Mouse (Mus musculus) intestine, postnatal 0 days (tissue): ENCODE results near the gene Hbb-bs. TPM values are rescaled to one million over a fixed set of nuclear protein-coding genes. Genes with fewer than 3 reads are reported as not detected.

ENCODE experiments used
- polyA plus RNA-seq: library from polyadenylated mRNA; unstranded; fragments of >200 nt; fragmentation: Nextera tagmentation; extraction: Ambion mirVana; gene quantifications from 2 replicates; pipeline ENCODE4 v1.2.1, GENCODE M21; 2015

Gene Hbb-bs
- polyA plus RNA-seq, 1 experiment from 2014 or later: 726 TPM

Other genes with a start within 250 kb of the Hbb-bs start
- not detected in 2 replicates for gene Olfr618, start 238.0 kb downstream of the Hbb-bs start, polyA plus RNA-seq
- not detected in 2 replicates for gene Olfr619, start 227.5 kb downstream of the Hbb-bs start, polyA plus RNA-seq
- gene Olfr620, start 215.6 kb downstream of the Hbb-bs start, polyA plus RNA-seq: not detected in 2 replicates
- gene Olfr622, start 185.4 kb downstream of the Hbb-bs start, polyA plus RNA-seq: not detected in 2 replicates
- gene Olfr623, start 164.4 kb downstream of the Hbb-bs start, polyA plus RNA-seq: not detected in 2 replicates
- gene Olfr624, start 156.9 kb downstream of the Hbb-bs start, polyA plus RNA-seq: 0.09 TPM in 2 replicates
- not detected in 2 replicates for gene Olfr625-ps1, start 145.4 kb downstream of the Hbb-bs start, polyA plus RNA-seq
- not detected in 2 replicates for gene Olfr243, start 113.4 kb downstream of the Hbb-bs start, polyA plus RNA-seq
- gene Olfr628, start 97.7 kb downstream of the Hbb-bs start, polyA plus RNA-seq: not detected in 2 replicates
- not detected in 2 replicates for gene Olfr629, start 83.2 kb downstream of the Hbb-bs start, polyA plus RNA-seq
- gene Olfr630, start 70.8 kb downstream of the Hbb-bs start, polyA plus RNA-seq: not detected in 2 replicates
- gene Olfr69, start 56.5 kb downstream of the Hbb-bs start, polyA plus RNA-seq: not detected in 2 replicates
- not detected in 2 replicates for gene Olfr68, start 48.4 kb downstream of the Hbb-bs start, polyA plus RNA-seq
- not detected in 2 replicates for gene Olfr67, start 36.3 kb downstream of the Hbb-bs start, polyA plus RNA-seq
- 164 and 228 TPM in 2 replicates for gene Hbb-bt, start 14.1 kb downstream of the Hbb-bs start, polyA plus RNA-seq
- gene Hbb-bh2, start 12.4 kb upstream of the Hbb-bs start, polyA plus RNA-seq: not detected in 2 replicates
- gene Hbb-bh1, start 15.1 kb upstream of the Hbb-bs start, polyA plus RNA-seq: not detected in 2 replicates
- gene Hbb-y, start 25.1 kb upstream of the Hbb-bs start, polyA plus RNA-seq: 0.52 TPM in 1 of 2 replicates, not detected in the other
- gene Olfr66, start 58.2 kb upstream of the Hbb-bs start, polyA plus RNA-seq: not detected in 2 replicates
- gene Olfr64, start 66.4 kb upstream of the Hbb-bs start, polyA plus RNA-seq: not detected in 2 replicates
- not detected in 2 replicates for gene Olfr65, start 75.4 kb upstream of the Hbb-bs start, polyA plus RNA-seq
- gene Olfr631, start 100.7 kb upstream of the Hbb-bs start, polyA plus RNA-seq: not detected in 2 replicates
- gene Olfr632, start 106.3 kb upstream of the Hbb-bs start, polyA plus RNA-seq: not detected in 2 replicates
- not detected in 2 replicates for gene Olfr633, start 116.3 kb upstream of the Hbb-bs start, polyA plus RNA-seq
- gene Olfr635, start 143.1 kb upstream of the Hbb-bs start, polyA plus RNA-seq: not detected in 2 replicates
- not detected in 2 replicates for gene Olfr638, start 170.7 kb upstream of the Hbb-bs start, polyA plus RNA-seq
- not detected in 2 replicates for gene Olfr639, start 189.2 kb upstream of the Hbb-bs start, polyA plus RNA-seq
- gene Olfr640, start 197.5 kb upstream of the Hbb-bs start, polyA plus RNA-seq: not detected in 2 replicates
- not detected in 2 replicates for gene Olfr641, start 207.3 kb upstream of the Hbb-bs start, polyA plus RNA-seq
- not detected in 2 replicates for gene Olfr642, start 224.6 kb upstream of the Hbb-bs start, polyA plus RNA-seq
- gene 4930516K23Rik, start 233.3 kb upstream of the Hbb-bs start, polyA plus RNA-seq: not detected in 2 replicates
- gene Olfr644, start 243.8 kb upstream of the Hbb-bs start, polyA plus RNA-seq: not detected in 2 replicates